Mouse (Mus musculus) liver, embryonic 14.5 days (tissue): ENCODE measurements around the gene Cad. TPM values are rescaled to one million over a fixed set of nuclear protein-coding genes. Genes with fewer than 3 reads are reported as not detected.

Experiments used
- ATAC-seq: fragments of 200-750 bp; cut with Nextera tagmentation; 2 replicates; pipeline ENCODE4 v1.8.0; 2017; ENCODE audit warnings: moderate number of reproducible peaks, mild to moderate bottlenecking, moderate library complexity; ENCODE audit not compliant: insufficient read depth
- DNase-seq, 3 experiments: peaks; one replicate each; pipeline ENCODE4 v3.0.0-alpha.2; 2012 to 2013; ENCODE audit warnings: low read depth in 3 of 3, low spot score in 3 of 3
- H3K27ac ChIP-seq: fragments of 300-500 bp; sonication (generic); 2 replicates; pipeline ENCODE4 v1.5.1; 2014; ENCODE audit warnings: moderate library complexity, mild to moderate bottlenecking, control low read depth, inconsistent platforms
- H3K27me3 ChIP-seq: fragments of 300-500 bp; sonication (generic); 2 replicates; pipeline ENCODE4 v1.6.1; 2014; ENCODE audit warnings: mild to moderate bottlenecking, low read length, moderate library complexity; ENCODE audit not compliant: control insufficient read depth, insufficient read depth
- H3K36me3 ChIP-seq: fragments of 300-500 bp; sonication (generic); replicated peaks from 2 replicates; pipeline ENCODE4 v1.6.1; 2014; ENCODE audit warnings: low read depth; ENCODE audit not compliant: control insufficient read depth, insufficient read depth
- H3K4me1 ChIP-seq, 2 experiments: fragments of 200-500 bp in 1 of 2; fragments of 300-500 bp in 1 of 2; sonication (generic) in 1 of 2; replicated peaks; 2 replicates each; pipeline ENCODE4 v1.6.1; 2012 to 2014; ENCODE audit warnings: antibody characterized with exemption in 1 of 2, inconsistent platforms in 1 of 2, low read length in 1 of 2; ENCODE audit not compliant: control insufficient read depth in 2 of 2, insufficient read depth in 2 of 2
- H3K4me2 ChIP-seq: fragments of 300-500 bp; sonication (generic); 2 replicates; pipeline ENCODE4 v1.6.1; 2014; ENCODE audit warnings: low read depth, mild to moderate bottlenecking, control low read depth, moderate library complexity
- H3K4me3 ChIP-seq, 2 experiments: fragments of 200-500 bp in 1 of 2; fragments of 300-500 bp in 1 of 2; sonication (generic) in 1 of 2; 2 replicates each; pipeline ENCODE4 v1.5.1; 2012 to 2014; ENCODE audit warnings: low read depth in 2 of 2, low read length in 2 of 2, mild to moderate bottlenecking in 2 of 2, control low read depth in 1 of 2, inconsistent platforms in 1 of 2, moderate library complexity in 1 of 2; ENCODE audit not compliant: insufficient read depth in 1 of 2
- H3K9ac ChIP-seq: fragments of 300-500 bp; sonication (generic); replicated peaks from 2 replicates; pipeline ENCODE4 v1.6.1; 2014; ENCODE audit warnings: mild to moderate bottlenecking, control low read depth, moderate library complexity
- H3K9me3 ChIP-seq: fragments of 300-500 bp; sonication (generic); 2 replicates; pipeline ENCODE4 v1.6.1; 2016; ENCODE audit warnings: low read length, mixed read lengths; ENCODE audit not compliant: control insufficient read depth
- CTCF ChIP-seq: IDR thresholded peaks from 2 replicates; pipeline ENCODE4 v1.5.1; 2016; ENCODE audit warnings: antibody characterized with exemption, low read depth, control low read depth
- EP300 ChIP-seq: IDR thresholded peaks from 2 replicates; pipeline ENCODE4 v1.6.1; 2016; ENCODE audit warnings: antibody characterized with exemption, low read depth
- WGBS: fragments of 180-500 bp; shearing (Covaris S2); extraction: QIAGEN DNeasy Blood & Tissue Kit; methylation state at CpG from one replicate; pipeline ENCODE4 v1.1.7; 2014; ENCODE audit not compliant: insufficient replicate concordance; 5-methylcytosine and 5-hydroxymethylcytosine counted together
- polyA plus RNA-seq, 2 experiments: library from polyadenylated mRNA; depleted of rRNA in 1 of 2; stranded (reverse) in 1 of 2; unstranded in 1 of 2; fragments of >200 nt; fragmentation: Nextera tagmentation in 1 of 2; extraction: Ambion mirVana in 1 of 2; gene quantifications; 2 replicates each; pipeline versions ENCODE4 v1.2.1 to v1.2.3; 2012 to 2014

Gene Cad
- polyA plus RNA-seq, 2 experiments = 14.0 to 20.4 TPM

GRCm38 (mm10) chr5:31083949-31084348 lies 29.4 kb downstream of the Cad start:
- peaks cover 0 to 7% of the 10 kb centered on the region in 2 experiments; a peak in 2 of 4 replicates for H3K4me1 ChIP-seq
- H3K9me3 ChIP-seq = no peaks in the 10 kb centered on the region
- peaks cover 3% of the 10 kb centered on the region; the same call in 1 of the 2 replicates for H3K27me3 ChIP-seq
- WGBS = 22% methylated on average over 8 of the region's 8 CpGs
- H3K4me2 ChIP-seq = no peak overlapping the region
- no peak overlapping the region for H3K27ac ChIP-seq
- TF ChIP-seq EP300 (no peak), CTCF (no peak)
- no peak overlapping the region for H3K9ac ChIP-seq
- H3K36me3 ChIP-seq = no peaks in the 10 kb centered on the region
- no peak overlapping the region for H3K4me3 ChIP-seq
- ATAC-seq (no peak), DNase-seq (no peak)

- no peak for TF ChIP-seq CTCF
- no peak for TF ChIP-seq EP300
- peaks cover 23% of the 10 kb centered on the region for H3K27me3 ChIP-seq
Observed at GRCm38 (mm10) chr5:31086606-31087005, 32.0 kb downstream of the Cad start.

GRCm38 (mm10) chr5:31087131-31087530 lies 32.6 kb downstream of the Cad start:
- TF ChIP-seq CTCF = no peak
- no peak for TF ChIP-seq EP300
- H3K27me3 ChIP-seq = peaks cover 28% of the 10 kb centered on the region
- no peaks in the 10 kb centered on the region for H3K9me3 ChIP-seq
- no peak overlapping the region for H3K27ac ChIP-seq
- H3K4me2 ChIP-seq = no peak overlapping the region
- no peak overlapping the region for H3K9ac ChIP-seq
- no peak for DNase-seq
- no peak for ATAC-seq
- H3K36me3 ChIP-seq = no peaks in the 10 kb centered on the region
- no peak overlapping the region for H3K4me3 ChIP-seq
- H3K4me1 ChIP-seq = peaks cover 0 to 7% of the 10 kb centered on the region in 2 experiments; a peak in 2 of 4 replicates
- 66% methylated on average over 2 of the region's 2 CpGs for WGBS

More at GRCm38 (mm10) chr5:31086606-31087005, 32.0 kb downstream of the Cad start:
- Histone ChIP-seq H3K9me3 (no peaks in the 10 kb centered on the region), H3K27ac (no peak overlapping the region), H3K36me3 (no peaks in the 10 kb centered on the region), H3K4me3 (no peak overlapping the region), H3K9ac (no peak overlapping the region), H3K4me1 (peaks cover 0 to 7% of the 10 kb centered on the region in 2 experiments; a peak in 2 of 4 replicates), H3K4me2 (no peak overlapping the region)
- DNase-seq (no peak), ATAC-seq (no peak)
- 23% methylated on average over 7 of the region's 7 CpGs for WGBS

DNA sequence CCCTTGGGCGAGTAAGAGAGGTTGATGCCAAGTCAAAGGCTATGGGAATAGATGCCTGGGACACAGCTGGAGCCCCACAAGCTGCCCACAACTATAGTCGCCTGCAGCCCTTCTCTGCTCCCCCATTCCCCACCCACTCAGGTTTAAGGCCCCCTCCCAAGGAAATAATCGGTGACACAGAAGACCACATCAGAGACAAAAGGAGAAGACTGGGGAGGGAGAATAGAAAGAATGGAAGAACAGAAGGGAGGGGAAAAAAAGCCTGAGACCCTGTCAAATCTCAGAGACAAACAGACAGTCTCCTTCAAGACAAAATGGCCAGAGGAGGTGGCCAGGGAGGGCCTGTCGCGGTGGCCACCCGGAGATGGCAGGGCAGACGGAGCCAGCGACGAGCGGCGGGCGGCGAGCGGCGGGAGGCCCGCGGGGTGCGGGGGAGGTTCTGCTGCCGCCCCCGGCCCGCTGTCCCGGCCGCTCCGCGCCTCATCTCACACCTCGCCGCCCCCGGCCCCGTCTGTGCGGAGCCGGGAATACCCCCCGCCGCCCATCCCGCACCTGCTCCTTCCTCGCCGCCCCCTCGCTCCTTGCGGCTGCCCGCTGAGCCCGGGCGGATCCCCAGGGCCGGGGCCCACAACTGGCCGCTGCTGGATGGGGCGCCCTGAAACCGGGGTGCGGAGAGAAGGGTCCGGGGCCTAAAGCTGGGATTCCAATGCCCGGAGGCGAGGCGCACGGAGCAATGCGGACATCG lies 37.8 kb downstream of the Cad start:
- 3% methylated on average over 49 of the region's 53 CpGs for WGBS
- Histone ChIP-seq H3K27ac (no peak overlapping the region), H3K4me1 (no peaks in the 10 kb centered on the region), H3K4me2 (peak overlapping the region; percentile 19), H3K27me3 (peaks cover 71% of the 10 kb centered on the region), H3K4me3 (peak overlapping the region in 1 of 2 experiments; percentile 30; a peak in 2 of 4 replicates), H3K9ac (no peak overlapping the region), H3K36me3 (no peaks in the 10 kb centered on the region), H3K9me3 (no peaks in the 10 kb centered on the region)
- DNase-seq (no peak), ATAC-seq (no peak)
- no peak for TF ChIP-seq EP300
- no peak for TF ChIP-seq CTCF

- TF ChIP-seq CTCF (no peak), EP300 (no peak)
- no peak for DNase-seq
- ATAC-seq = peak; percentile 57; the same call in 1 of the 2 replicates
- H3K27ac ChIP-seq = no peak overlapping the region
- H3K9me3 ChIP-seq = no peaks in the 10 kb centered on the region
- no peaks in the 10 kb centered on the region for H3K4me1 ChIP-seq
- WGBS = 2% methylated on average over 50 of the region's 54 CpGs
- peak overlapping the region; percentile 19 for H3K4me2 ChIP-seq
- peaks cover 71% of the 10 kb centered on the region for H3K27me3 ChIP-seq
- peak overlapping the region; percentile 30 to 42 for H3K4me3 ChIP-seq
- no peaks in the 10 kb centered on the region for H3K36me3 ChIP-seq
- H3K9ac ChIP-seq = no peak overlapping the region
Observed at GRCm38 (mm10) chr5:31093151-31094041, 38.8 kb downstream of the Cad start.
